Mouse (Mus musculus) brain, embryonic 14.5 days (tissue): Measurements from ENCODE around the gene Selenof.

ENCODE experiments used
- CTCF ChIP-seq: fragments of 200-500 bp; IDR thresholded peaks from 2 replicates; pipeline ENCODE4 v1.5.1; 2012; ENCODE audit warnings: inconsistent platforms, mild to moderate bottlenecking, moderate library complexity, borderline replicate concordance; ENCODE audit not compliant: insufficient read depth, insufficient read length; ENCODE audit errors: extremely low read depth
- POLR2A ChIP-seq: fragments of 200-500 bp; IDR thresholded peaks from 2 replicates; pipeline ENCODE4 v1.6.1; 2012; ENCODE audit warnings: mild to moderate bottlenecking, inconsistent platforms, borderline replicate concordance; ENCODE audit not compliant: poor library complexity, insufficient read depth, insufficient read length, severe bottlenecking; ENCODE audit errors: extremely low read depth

GRCm38 (mm10) chr3:144574256-144574655 lies 4.2 kb downstream of the Selenof start:
- no peak for TF ChIP-seq CTCF
- no peak for TF ChIP-seq POLR2A
